Mouse (Mus musculus) spleen, adult 2 months (tissue): ENCODE data around the gene Ffar2. TPM values are rescaled to one million over a fixed set of nuclear protein-coding genes. Genes with fewer than 3 reads are reported as not detected.

Experiments
- DNase-seq, 2 experiments: peaks; one replicate each; pipeline versions ENCODE4 v3.0.0 to v3.0.0-alpha.2; 2012 to 2021; ENCODE audit warnings: low spot score in 2 of 2, low read depth in 1 of 2
- H3K27ac ChIP-seq: fragments of 200-500 bp; 2 replicates; pipeline ENCODE4 v1.5.1; 2012; ENCODE audit warnings: low read length, inconsistent platforms; ENCODE audit not compliant: insufficient read depth
- H3K27me3 ChIP-seq: fragments of 200-500 bp; 2 replicates; pipeline ENCODE4 v1.6.1; 2012; ENCODE audit warnings: mild to moderate bottlenecking, moderate library complexity, low read length, inconsistent platforms; ENCODE audit not compliant: control insufficient read depth, insufficient read depth
- H3K36me3 ChIP-seq: fragments of 200-500 bp; 2 replicates; pipeline ENCODE4 v1.6.1; 2012; ENCODE audit warnings: mild to moderate bottlenecking, low read length, inconsistent platforms; ENCODE audit not compliant: control insufficient read depth, insufficient read depth
- H3K4me1 ChIP-seq: fragments of 200-500 bp; 2 replicates; pipeline ENCODE4 v1.6.1; 2011; ENCODE audit warnings: inconsistent platforms; ENCODE audit not compliant: control insufficient read depth, insufficient read depth, insufficient read length
- H3K4me3 ChIP-seq: fragments of 200-500 bp; 2 replicates; pipeline ENCODE4 v1.5.1; 2011; ENCODE audit warnings: mild to moderate bottlenecking, inconsistent platforms; ENCODE audit not compliant: insufficient read depth, insufficient read length; ENCODE audit errors: extremely low read depth
- CTCF ChIP-seq: fragments of 200-500 bp; IDR thresholded peaks from 2 replicates; pipeline ENCODE4 v1.5.1; 2011; ENCODE audit warnings: mild to moderate bottlenecking, inconsistent platforms; ENCODE audit not compliant: insufficient read depth, insufficient read length, insufficient replicate concordance; ENCODE audit errors: extremely low read depth
- POLR2A ChIP-seq: fragments of 200-500 bp; IDR thresholded peaks from 2 replicates; pipeline ENCODE4 v1.6.1; 2011; ENCODE audit warnings: low read depth, low read length, inconsistent platforms
- WGBS: fragments of 180-500 bp; shearing (Covaris S2); methylation state at CpG from one replicate; pipeline ENCODE4 v1.1.7; 2018; 5-methylcytosine and 5-hydroxymethylcytosine counted together
- polyA plus RNA-seq: library from polyadenylated mRNA; depleted of rRNA; stranded (reverse); fragments of >200 nt; gene quantifications from 2 replicates; pipeline ENCODE4 v1.2.3, GENCODE M21; 2012

Gene Ffar2
- polyA plus RNA-seq, 1 experiment: 19.2 TPM

GRCm38 (mm10) chr7:30857746-30858145 lies 34.2 kb upstream of the Ffar2 start:
- peak overlapping the region; percentile 8; the same call in 1 of the 2 replicates for H3K27ac ChIP-seq
- peaks cover 10% of the 10 kb centered on the region; the same call in 1 of the 2 replicates for H3K4me1 ChIP-seq
- no peak for DNase-seq
- H3K4me3 ChIP-seq: no peak overlapping the region
- WGBS: 56% methylated on average over 1 of the region's 1 CpGs
- H3K27me3 ChIP-seq: no peaks in the 10 kb centered on the region
- no peaks in the 10 kb centered on the region for H3K36me3 ChIP-seq
- TF ChIP-seq CTCF (no peak), POLR2A (no peak)

DNA sequence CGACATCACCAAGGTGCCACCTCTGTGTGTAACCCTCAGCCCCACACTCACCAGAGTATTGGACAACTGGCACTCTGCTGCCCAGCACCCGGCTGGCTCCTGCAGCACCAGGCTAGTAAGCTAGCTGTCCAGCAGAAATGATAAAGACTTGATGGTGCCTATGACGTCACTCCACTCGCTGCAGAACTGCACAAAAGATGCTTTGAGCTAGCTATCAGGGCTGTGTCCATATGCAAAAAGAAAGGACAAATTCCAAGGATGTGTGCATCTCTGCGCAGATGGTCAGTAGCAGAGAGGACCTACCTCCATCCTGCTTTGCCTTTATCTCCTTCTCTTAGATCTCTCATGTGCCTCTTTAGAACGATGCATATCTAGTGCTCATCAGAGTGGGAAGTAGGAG lies 32.5 kb upstream of the Ffar2 start, which contains the start of gene Ffar3:
TSS of gene Ffar3 (minus strand) at position 101 of the 400 bp plus-strand sequence.
- TF ChIP-seq POLR2A (no peak), CTCF (no peak)
- H3K27me3 ChIP-seq: no peaks in the 10 kb centered on the region
- no peak within 1 kb of the TSS for H3K4me3 ChIP-seq
- peaks cover 10% of the 10 kb centered on the region; the same call in 1 of the 2 replicates for H3K4me1 ChIP-seq
- DNase-seq: no peak
- WGBS: 78% methylated on average over 6 of the region's 6 CpGs
- no peaks in the 10 kb centered on the region for H3K36me3 ChIP-seq
- H3K27ac ChIP-seq: no peak within 1 kb of the TSS

DNA sequence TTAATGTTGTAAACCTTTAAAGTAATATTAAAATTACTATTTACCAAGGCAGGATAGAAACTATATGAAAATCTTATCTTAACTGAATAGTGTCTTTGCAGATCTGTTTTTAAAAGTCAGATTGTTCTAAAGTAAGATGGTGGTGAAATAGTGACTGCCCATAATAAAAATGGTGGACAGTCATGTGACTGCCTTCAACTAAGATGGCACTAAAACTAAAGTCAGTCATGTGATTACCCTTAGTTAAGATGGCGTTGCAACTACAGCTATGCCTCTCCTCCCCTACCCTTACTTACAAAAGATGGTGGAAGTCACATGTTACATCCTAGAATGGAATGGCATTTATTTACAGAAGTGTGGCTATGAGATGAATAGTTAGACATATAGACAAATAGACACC lies 27.8 kb upstream of the Ffar2 start:
- Histone ChIP-seq H3K36me3 (no peaks in the 10 kb centered on the region), H3K4me3 (no peak overlapping the region), H3K27ac (no peak overlapping the region), H3K27me3 (no peaks in the 10 kb centered on the region), H3K4me1 (no peaks in the 10 kb centered on the region)
- no peak for TF ChIP-seq CTCF
- WGBS: 91% methylated on average over 1 of the region's 1 CpGs
- DNase-seq: no peak

DNA sequence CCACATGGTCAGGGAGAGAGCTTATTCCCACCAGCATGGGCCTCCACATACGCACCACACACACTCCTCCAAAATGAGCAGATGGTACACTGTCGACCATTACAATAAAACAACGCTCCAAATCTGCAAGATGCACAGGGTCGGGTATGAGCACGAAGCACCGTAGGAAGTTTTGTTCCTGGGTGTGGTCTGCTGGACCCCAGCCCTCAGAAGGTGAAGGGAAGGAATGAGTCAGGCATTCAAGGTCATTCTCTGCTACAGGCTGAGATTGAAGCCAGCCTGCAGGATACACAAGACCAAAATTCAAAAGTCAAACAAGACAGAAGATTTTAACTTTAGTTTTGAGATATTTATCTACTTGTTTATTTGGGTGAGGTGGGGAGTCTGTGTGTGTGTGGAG lies 24.4 kb upstream of the Ffar2 start:
- H3K4me3 ChIP-seq: no peak overlapping the region
- TF ChIP-seq CTCF (no peak), POLR2A (no peak)
- H3K27me3 ChIP-seq: no peaks in the 10 kb centered on the region
- H3K27ac ChIP-seq: no peak overlapping the region
- 89% methylated on average over 6 of the region's 6 CpGs for WGBS
- H3K4me1 ChIP-seq: peaks cover under 1% of the 10 kb centered on the region; the same call in 1 of the 2 replicates
- no peaks in the 10 kb centered on the region for H3K36me3 ChIP-seq
- no peak for DNase-seq

GRCm38 (mm10) chr7:30847386-30847785 lies 23.8 kb upstream of the Ffar2 start:
- DNase-seq: no peak

DNA sequence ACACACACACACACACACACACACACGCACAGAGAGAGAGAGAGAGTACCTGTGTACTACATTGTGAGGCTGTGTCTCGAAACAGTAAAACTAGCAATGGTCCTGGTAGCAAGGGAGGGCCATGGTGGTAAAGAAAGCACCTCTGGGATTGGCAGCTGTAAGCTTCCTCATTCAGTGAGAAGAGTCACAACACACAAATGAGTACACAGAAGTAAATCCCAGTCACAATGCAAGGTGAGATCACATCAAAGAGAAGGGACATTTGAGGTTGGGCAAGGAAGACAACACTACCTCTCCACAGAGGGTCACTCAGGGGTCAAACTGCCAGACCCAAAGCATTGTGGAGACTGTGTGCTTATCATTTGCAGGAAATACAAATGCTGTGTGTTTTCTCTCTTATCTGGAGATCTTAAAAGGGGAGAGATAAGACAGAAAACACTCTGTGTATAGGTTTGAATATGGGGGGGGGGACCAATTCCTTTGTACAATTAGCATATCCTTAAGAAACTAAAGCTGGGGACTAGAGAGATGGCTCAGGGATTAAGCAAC lies 23.0 kb upstream of the Ffar2 start:
- TF ChIP-seq POLR2A: no peak
- no peak for DNase-seq
- H3K36me3 ChIP-seq: no peaks in the 10 kb centered on the region
- WGBS: 59% methylated on average over 2 of the region's 2 CpGs
- peaks cover 8% of the 10 kb centered on the region; the same call in 1 of the 2 replicates for H3K4me1 ChIP-seq
- no peak overlapping the region for H3K4me3 ChIP-seq
- H3K27me3 ChIP-seq: no peaks in the 10 kb centered on the region
- H3K27ac ChIP-seq: no peak overlapping the region

More at GRCm38 (mm10) chr7:30847386-30847785, 23.8 kb upstream of the Ffar2 start:
- H3K27ac ChIP-seq: no peak overlapping the region
- H3K36me3 ChIP-seq: no peaks in the 10 kb centered on the region
- WGBS: 78% methylated on average over 5 of the region's 5 CpGs
- H3K4me1 ChIP-seq: peaks cover 5% of the 10 kb centered on the region; the same call in 1 of the 2 replicates
- TF ChIP-seq POLR2A: no peak
- TF ChIP-seq CTCF: no peak
- no peak overlapping the region for H3K4me3 ChIP-seq
- H3K27me3 ChIP-seq: no peaks in the 10 kb centered on the region

DNA sequence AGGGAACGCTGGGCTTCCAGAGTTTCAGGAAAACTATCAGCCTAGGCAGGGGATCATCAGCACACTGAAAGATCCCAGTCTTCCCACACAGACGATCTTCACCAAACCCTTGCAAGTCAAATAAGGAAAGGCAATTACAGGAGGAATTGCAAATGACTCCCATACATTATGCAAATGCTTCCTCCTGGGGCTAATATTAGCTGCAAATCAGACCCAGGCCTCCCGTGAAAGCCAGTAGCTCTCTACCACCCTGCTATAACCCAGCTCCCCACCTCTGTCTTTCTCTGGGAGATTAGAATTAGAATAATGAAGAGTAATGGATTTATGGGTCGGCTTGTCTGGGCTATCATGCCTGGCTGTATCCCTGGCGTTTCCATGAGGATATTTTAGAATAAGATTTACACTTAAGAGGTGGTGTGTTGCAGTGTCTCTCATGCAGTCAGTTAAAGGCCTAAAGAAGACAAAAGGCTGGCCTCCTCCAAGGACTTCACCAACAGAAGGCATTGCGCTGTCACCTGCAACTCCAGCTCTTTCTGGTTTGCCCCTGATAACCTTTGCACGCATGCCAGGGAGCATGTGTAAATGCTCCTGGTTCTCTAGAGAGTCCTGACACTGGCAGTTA lies 21.2 kb upstream of the Ffar2 start:
- Histone ChIP-seq H3K4me3 (no peak overlapping the region), H3K27me3 (no peaks in the 10 kb centered on the region), H3K36me3 (no peaks in the 10 kb centered on the region), H3K4me1 (peaks cover 12% of the 10 kb centered on the region; the same call in 1 of the 2 replicates), H3K27ac (no peak overlapping the region)
- TF ChIP-seq CTCF: no peak
- no peak for TF ChIP-seq POLR2A
- WGBS: 78% methylated on average over 7 of the region's 7 CpGs
- DNase-seq: no peak
